Mouse (Mus musculus): ENCODE results near the gene Gm9803.

GRCm38 (mm10) chr10:43517836-43518235 is 6.0 kb upstream of the Gm9803 start:
- TF ChIP-seq TAL1 (IDR thresholded peaks at IDR 0.05; ENCODE audit: low read length) (no peak), GATA1 (IDR thresholded peaks at IDR 0.05; ENCODE audit: low read length) (no peak)
